Mouse (Mus musculus): ENCODE measurements around the gene Pim1.

GRCm38 (mm10) chr17:29476461-29476860, 14.1 kb upstream of the Pim1 start:
- TF ChIP-seq CTCF (IDR thresholded peaks at IDR 0.05; ENCODE audit: insufficient read depth, low read length) (no peak), POLR2A (IDR thresholded peaks at IDR 0.05; ENCODE audit: borderline replicate concordance, extremely low read depth, low read depth, low read length) (no peak)

Data from lung, adult 2 months (tissue).